Mouse (Mus musculus): ENCODE data around the gene Tmem202.
A peak's percentile ranks its signal among the peaks of the same experiment; 100 is the strongest.

Tmem202 gene

GRCm38 (mm10) chr9:59533422-59533821 lies 6.2 kb downstream of the Tmem202 start:
- no peak for DNase-seq

- no peak for DNase-seq
Measured at GRCm38 (mm10) chr9:59531645-59532044, 8.0 kb downstream of the Tmem202 start.

DNA sequence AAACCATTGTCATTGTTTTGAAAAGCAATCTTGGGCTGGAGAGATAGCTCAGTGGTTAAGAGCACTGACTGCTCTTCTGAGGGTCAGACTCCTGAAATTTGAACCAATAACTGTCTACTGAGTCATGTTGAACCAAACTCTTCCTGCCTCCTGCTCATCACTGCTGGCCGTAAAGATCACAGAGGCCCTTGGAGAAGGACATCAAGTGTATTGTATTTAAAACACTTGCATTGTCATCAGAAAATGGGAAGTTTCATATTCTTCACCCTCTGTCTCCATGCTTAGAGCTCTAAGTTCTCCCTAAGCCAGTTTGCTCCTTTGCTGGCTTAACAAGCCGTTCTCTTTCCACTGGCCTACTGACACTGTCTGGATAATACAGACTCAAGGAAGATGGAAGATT lies 11.4 kb downstream of the Tmem202 start:
- DNase-seq = no peak

DNA sequence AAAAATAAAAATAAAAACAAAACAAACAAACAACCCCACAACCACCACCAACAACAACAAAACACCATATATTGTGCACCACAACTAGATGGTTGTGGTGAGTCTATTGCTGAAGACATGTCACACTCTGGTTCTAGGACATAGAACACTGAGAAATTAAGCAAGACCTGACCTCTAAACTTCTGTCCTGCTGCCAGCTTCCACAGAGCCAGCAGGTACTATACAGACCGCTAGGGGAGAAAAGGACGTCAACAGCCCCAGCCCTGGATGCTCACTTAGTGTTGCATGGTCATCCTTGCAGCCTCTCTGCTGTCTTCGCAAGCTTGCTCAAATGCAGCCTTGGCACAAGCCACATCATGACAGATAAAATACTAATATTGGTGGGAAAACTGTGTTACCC lies 12.1 kb downstream of the Tmem202 start:
- DNase-seq = no peak

GRCm38 (mm10) chr9:59526727-59527126 lies 12.9 kb downstream of the Tmem202 start:
- no peak for DNase-seq

DNA sequence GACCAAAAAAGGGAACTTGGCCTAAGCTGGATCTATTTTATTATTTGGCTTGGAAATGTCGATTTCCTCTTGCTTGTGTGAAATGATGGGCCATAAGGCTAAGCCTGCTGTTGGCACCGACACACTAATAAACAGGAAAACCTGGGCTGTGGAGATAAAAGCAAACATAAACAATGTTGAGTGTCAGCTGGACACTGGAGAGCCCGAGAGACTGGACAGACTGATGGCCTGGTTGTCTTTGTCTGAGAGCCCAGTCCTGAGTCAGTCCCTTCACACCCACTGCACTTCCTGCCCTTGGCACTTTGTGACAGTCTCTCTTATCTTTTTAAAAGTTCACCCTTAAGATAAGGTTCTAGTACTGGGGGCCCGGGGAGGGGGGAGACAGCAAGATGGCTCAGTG lies 16.7 kb downstream of the Tmem202 start:
- no peak for DNase-seq

GRCm38 (mm10) chr9:59519396-59519795 lies 20.3 kb downstream of the Tmem202 start:
- no peak for DNase-seq

DNA sequence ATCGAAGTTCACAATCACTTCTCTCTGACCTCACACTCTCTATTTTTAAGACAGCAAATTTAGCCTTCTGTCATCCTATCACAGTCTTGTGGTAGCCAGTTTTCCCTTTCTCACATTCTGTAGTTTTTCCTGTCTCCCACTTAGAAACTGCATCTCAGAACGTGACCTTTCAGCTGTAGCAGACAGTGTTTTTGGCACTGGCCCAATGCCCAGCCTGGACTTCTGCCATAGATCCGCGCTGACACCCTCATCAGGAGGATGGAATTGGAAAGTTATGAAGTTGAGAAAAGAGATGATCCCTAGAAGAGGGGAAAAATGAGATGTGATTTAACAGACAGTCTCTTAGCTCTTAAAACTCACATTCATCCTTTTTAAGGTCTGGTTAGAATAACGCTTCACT lies 20.7 kb downstream of the Tmem202 start:
- peak; percentile 85 to 86 for DNase-seq

DNA sequence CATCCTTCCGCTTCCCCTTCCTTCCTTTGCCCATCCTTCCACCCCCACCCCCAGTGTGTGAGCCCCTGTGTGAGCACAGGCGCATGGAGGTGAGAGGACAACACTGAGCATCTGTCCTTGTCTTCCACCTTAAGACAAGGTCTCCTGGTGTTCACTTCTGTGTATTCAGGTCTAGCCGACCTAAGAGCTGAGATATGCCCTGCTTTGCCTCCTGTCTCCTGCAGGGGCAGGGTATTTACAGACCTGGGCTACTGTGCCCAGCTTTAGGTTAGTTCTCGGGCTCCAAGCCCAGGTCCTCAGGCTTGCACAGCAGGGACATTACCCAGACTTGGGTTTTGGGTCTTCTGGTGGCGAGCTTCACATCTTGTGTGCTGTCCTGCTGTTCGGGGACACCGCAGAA lies 22.5 kb downstream of the Tmem202 start:
- peak in 1 of 2 experiments; percentile 22 for DNase-seq

DNA sequence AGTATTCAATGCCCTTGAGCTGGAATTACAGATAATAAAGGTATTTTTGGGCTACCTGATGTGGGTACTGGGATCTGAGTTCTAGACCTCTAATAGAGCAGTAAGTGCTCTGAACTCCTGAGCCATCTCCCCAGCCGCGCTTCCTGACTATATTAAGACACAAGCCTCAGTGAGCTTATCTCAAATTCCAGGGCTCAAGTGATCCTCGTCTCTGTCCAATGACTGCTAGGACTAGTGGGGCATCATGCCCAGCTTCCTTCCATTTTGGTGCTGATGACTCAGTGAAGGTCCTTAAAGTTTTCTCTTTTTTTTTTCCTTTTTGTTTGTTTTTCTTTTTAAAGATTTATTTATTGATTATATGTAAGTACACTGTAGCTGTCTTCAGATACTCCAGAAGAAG lies 24.6 kb downstream of the Tmem202 start:
- DNase-seq = no peak

DNA sequence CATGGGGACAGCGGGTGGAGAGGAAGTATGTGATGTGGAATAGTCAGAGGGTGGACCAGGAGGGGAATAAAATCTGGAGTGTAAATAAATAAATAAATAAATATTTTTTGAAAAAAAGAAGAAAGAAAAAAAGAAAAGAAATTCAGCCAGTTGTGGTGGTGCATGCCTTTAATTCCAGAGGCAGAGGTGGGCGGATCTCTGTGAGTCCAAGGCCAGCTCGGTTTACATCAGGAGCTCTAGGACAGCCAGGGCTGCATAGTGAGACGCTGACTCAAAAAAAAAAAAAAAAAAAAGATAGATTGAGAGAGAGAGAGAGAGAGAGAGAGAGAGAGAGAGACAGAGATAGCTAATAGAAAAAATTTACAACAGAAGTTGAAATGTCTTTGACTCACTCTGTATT lies 27.3 kb downstream of the Tmem202 start:
- DNase-seq = no peak

DNA sequence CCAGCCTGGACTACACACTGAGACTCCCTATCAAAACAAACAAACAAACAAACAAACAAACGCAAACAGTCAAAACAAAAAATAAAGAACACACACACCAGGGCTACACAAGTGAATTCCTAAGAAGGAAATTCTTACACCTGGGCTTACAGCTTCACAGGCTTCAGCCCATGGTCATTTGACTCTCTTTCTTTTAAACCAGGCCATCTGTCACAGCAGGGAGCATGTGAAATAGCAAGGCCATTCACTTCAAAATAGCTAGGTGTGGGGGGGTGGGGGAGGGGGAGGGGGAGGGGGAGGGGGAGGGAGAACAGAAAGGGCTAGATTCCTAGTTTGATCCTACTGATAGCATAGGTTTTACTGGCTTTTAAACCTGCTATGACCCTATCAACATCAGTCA lies 31.5 kb downstream of the Tmem202 start:
- no peak for DNase-seq

- no peak for DNase-seq
Measured at GRCm38 (mm10) chr9:59487331-59487730, 52.3 kb downstream of the Tmem202 start.

GRCm38 (mm10) chr9:59486549-59487065 lies 53.0 kb downstream of the Tmem202 start, which contains the start of gene Arih1:
TSS of gene Arih1 (minus strand) at chr9:59486618.
- DNase-seq = peak; percentile 100

- no peak for DNase-seq
Measured at GRCm38 (mm10) chr9:59486076-59486518, 53.5 kb downstream of the Tmem202 start.

DNA sequence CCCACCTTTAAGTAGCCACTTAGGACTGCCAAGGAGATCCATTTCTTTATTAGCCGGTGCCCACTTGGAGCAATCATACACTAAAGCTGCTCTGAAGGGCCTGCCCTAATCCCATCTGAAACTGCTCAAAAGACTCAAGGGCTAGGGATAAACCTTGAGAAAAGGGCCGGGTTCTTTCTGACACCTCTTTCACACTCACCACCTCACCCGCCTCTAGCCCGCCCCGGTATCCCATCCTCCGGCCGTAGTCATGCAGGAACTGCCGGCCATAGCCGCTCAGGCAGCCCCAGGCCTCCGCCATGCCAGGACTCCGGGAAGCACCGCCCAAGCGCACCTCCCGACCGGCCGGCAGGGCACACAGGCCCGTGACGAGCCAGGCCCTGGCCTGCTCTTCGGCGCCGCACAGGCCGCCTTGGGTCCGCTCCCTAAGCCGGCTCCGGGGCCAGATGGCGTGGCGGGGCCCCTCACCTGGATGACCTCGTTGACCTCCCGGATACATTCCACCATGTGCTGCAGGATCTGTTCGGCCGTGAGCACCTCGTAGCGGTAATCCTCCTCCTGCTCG lies 54.1 kb downstream of the Tmem202 start:
- peak; percentile 76 to 78 for DNase-seq

DNA sequence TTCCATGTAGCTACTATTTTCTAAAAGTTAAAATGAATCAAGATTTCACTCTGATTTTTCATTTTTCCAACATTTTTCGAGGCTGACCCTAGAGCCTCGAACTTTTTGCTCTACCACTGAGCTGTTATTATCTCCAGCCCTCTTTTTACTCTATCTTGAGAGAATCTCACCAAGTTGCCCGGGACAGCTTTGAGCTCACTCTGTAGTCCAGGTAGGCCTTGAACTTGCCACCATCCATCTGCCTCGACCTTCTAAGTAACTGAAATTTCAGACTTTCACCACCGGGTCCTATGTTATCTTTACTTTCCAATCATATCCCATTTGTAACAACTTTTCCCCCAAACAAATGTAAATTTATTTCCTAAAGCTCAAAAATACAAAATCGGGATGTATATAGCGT lies 54.9 kb downstream of the Tmem202 start:
- no peak for DNase-seq

DNA sequence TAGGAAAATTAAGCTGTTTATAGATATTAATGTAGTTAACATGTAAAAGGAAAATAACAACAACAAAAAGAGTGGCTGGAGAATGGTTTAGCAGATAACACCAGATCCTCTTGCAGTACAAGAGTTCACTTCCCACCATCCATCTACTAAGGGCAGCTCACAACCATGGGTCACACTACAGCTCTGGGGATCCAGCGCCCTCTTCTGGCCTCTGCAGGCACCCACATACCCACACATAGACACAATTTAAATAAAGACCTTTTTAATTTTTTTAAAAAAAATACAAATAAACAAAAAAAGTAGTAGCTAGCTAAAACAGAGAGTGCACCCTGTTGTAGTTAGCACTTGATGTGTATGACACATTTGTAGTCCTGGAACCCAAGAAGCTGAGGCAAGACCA lies 57.2 kb downstream of the Tmem202 start:
- DNase-seq = peak; percentile 40 to 52

DNA sequence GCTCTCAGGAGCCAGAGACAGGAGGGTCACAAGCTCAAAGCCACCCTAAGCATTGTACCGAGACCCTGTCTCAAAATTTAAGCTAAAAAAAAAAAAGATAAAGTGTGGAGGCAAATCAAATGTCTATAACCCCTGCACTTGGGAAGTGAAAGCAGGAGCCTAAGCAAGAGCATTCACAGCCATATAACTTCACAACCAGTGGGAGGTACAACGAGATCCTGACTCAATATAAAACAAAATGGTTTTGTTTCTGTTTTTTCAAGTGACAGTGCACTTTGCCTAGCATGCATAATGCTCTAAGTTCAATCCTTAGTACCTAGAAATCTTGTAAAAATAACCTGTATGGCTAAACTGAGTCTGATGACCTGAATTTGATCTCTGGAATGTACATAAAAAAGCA lies 63.0 kb downstream of the Tmem202 start:
- DNase-seq = no peak

- DNase-seq = no peak
Measured at GRCm38 (mm10) chr9:59474838-59475237, 64.8 kb downstream of the Tmem202 start.

GRCm38 (mm10) chr9:59473171-59473570 lies 66.5 kb downstream of the Tmem202 start:
- DNase-seq = no peak

DNA sequence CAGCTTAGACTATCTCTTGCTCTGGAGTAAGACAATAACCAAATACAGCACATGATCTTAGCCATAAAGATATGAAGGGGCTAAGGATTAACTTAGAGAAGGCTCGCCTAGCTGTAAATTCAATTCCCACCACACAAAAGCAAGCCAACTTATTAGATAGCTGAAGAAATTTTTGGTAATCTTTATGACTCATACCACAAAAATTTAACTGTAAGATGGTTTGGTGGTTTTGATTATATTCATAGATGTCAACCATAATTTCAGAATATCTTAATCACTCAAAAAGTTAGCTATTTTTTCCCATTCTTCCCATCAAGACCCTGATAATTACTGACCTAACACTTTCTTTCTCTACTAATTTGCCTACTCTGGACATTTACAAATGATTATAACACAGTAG lies 70.2 kb downstream of the Tmem202 start:
- DNase-seq = no peak
